Mouse (Mus musculus) thymus, adult 2 months (tissue): Measurements from ENCODE around the gene Nrxn2. TPM values are rescaled to one million over a fixed set of nuclear protein-coding genes. Genes with fewer than 3 reads are reported as not detected.

Experiments used
- DNase-seq: peaks from one replicate; pipeline ENCODE4 v3.0.0; 2021
- H3K27ac ChIP-seq: fragments of 200-500 bp; 2 replicates; pipeline ENCODE4 v1.5.1; 2012; ENCODE audit warnings: low read length, control low read depth; ENCODE audit not compliant: control insufficient read depth, insufficient read depth
- H3K27me3 ChIP-seq: fragments of 200-500 bp; 2 replicates; pipeline ENCODE4 v1.6.1; 2012; ENCODE audit warnings: mild to moderate bottlenecking, low read length, moderate library complexity, mixed read lengths; ENCODE audit not compliant: control insufficient read depth, insufficient read depth
- H3K36me3 ChIP-seq: fragments of 200-500 bp; 2 replicates; pipeline ENCODE4 v1.6.1; 2012; ENCODE audit warnings: mild to moderate bottlenecking, low read length, moderate library complexity; ENCODE audit not compliant: control insufficient read depth, insufficient read depth
- H3K4me1 ChIP-seq: fragments of 200-500 bp; replicated peaks from 2 replicates; pipeline ENCODE4 v1.6.1; 2012; ENCODE audit warnings: low read length; ENCODE audit not compliant: control insufficient read depth, insufficient read depth
- H3K4me3 ChIP-seq: fragments of 200-500 bp; 2 replicates; pipeline ENCODE4 v1.5.1; 2012; ENCODE audit warnings: mild to moderate bottlenecking, low read length, control low read depth, moderate library complexity; ENCODE audit not compliant: control insufficient read depth, insufficient read depth
- CTCF ChIP-seq: fragments of 200-500 bp; IDR thresholded peaks from 2 replicates; pipeline ENCODE4 v1.5.1; 2012; ENCODE audit warnings: mild to moderate bottlenecking, control low read depth, low read length, moderate library complexity, borderline replicate concordance; ENCODE audit not compliant: control insufficient read depth, poor library complexity, insufficient read depth; ENCODE audit errors: extremely low read depth
- POLR2A ChIP-seq: fragments of 200-500 bp; IDR thresholded peaks from 2 replicates; pipeline ENCODE4 v1.6.1; 2012; ENCODE audit warnings: mild to moderate bottlenecking, low read length, control low read depth, moderate library complexity; ENCODE audit not compliant: control insufficient read depth, poor library complexity, insufficient read depth; ENCODE audit errors: extremely low read depth
- WGBS: fragments of 180-500 bp; shearing (Covaris S2); methylation state at CpG from one replicate; pipeline ENCODE4 v1.1.7; 2018; 5-methylcytosine and 5-hydroxymethylcytosine counted together
- polyA plus RNA-seq: library from polyadenylated mRNA; depleted of rRNA; stranded (reverse); fragments of >200 nt; gene quantifications from 2 replicates; pipeline ENCODE4 v1.2.3, GENCODE M21; 2012

Gene Nrxn2
- polyA plus RNA-seq, 1 experiment, result 1.5 TPM

DNA sequence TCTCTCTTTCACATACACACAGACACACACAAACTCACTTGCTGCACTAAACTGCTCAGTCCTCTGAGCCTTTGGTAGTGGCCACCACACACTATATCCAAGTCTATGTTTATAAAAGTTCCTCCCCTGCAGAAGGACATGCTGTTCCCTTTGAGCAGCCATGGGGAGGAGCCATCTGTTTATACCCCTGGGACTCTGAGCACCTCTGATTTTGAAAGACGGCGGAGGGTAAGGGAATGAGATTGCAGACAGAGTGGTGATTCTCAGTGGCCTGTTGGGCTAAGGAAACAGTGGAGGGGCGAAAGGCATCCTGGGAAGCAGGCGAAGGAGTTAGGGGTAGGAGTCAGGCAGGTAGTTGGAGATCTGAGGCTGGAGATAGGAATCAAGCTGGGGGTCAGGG is 121.1 kb downstream of the Nrxn2 start:
- TF ChIP-seq CTCF, result no peak
- no peak for TF ChIP-seq POLR2A
- 97% methylated on average over 4 of the region's 4 CpGs for WGBS
- Histone ChIP-seq H3K36me3 (no peaks in the 10 kb centered on the region), H3K27ac (no peak overlapping the region), H3K4me3 (no peak overlapping the region), H3K27me3 (no peaks in the 10 kb centered on the region), H3K4me1 (no peaks in the 10 kb centered on the region)
- DNase-seq, result no peak

DNA sequence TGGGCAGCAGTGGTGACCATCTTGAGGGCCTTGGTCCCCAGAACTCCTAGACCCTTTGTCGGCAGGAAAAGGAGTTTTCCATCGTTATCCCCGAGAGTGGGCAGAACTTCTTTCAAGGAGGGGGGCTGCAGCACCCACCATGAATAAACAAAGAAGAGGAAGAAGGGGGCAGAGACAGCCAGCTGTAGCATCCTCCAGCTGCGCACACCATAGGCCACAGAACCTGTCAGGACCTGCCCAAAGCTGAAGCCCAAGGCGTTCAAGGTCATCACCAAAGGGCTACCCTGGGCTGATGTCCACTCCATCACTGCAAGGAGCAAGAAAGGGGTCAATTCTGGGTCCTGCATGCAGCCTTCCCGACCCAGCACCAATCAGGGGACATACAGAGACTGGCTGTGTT is 121.7 kb downstream of the Nrxn2 start:
- no peaks in the 10 kb centered on the region for H3K36me3 ChIP-seq
- DNase-seq, result no peak
- no peaks in the 10 kb centered on the region for H3K27me3 ChIP-seq
- no peak overlapping the region for H3K27ac ChIP-seq
- H3K4me3 ChIP-seq, result no peak overlapping the region
- WGBS, result 80% methylated on average over 6 of the region's 6 CpGs
- TF ChIP-seq CTCF (no peak), POLR2A (no peak)
- no peaks in the 10 kb centered on the region for H3K4me1 ChIP-seq

DNA sequence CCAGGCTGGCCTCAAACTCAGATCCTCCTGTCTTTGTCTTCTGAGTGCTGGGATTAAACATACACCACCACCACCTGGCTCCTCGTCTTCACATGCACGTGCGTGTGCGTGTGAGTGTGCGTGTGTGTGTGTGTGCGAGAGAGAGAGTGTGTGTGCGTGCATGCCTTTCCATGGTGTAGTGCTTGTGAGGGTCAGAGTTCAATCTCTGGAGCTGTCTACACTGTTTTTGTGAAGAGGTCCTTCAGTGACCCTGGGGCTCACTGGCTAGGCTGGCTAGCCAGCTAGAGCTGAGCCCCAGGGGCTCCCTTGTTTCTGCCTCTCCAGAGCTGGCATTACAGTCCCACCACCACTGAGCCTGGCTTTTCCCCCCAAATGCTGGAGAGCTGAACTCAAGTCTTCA is 123.0 kb downstream of the Nrxn2 start:
- Histone ChIP-seq H3K27me3 (no peaks in the 10 kb centered on the region), H3K4me3 (no peak overlapping the region), H3K4me1 (no peaks in the 10 kb centered on the region), H3K27ac (no peak overlapping the region), H3K36me3 (no peaks in the 10 kb centered on the region)
- no peak for DNase-seq
- TF ChIP-seq CTCF (no peak), POLR2A (no peak)
- WGBS, result 85% methylated on average over 7 of the region's 7 CpGs

DNA sequence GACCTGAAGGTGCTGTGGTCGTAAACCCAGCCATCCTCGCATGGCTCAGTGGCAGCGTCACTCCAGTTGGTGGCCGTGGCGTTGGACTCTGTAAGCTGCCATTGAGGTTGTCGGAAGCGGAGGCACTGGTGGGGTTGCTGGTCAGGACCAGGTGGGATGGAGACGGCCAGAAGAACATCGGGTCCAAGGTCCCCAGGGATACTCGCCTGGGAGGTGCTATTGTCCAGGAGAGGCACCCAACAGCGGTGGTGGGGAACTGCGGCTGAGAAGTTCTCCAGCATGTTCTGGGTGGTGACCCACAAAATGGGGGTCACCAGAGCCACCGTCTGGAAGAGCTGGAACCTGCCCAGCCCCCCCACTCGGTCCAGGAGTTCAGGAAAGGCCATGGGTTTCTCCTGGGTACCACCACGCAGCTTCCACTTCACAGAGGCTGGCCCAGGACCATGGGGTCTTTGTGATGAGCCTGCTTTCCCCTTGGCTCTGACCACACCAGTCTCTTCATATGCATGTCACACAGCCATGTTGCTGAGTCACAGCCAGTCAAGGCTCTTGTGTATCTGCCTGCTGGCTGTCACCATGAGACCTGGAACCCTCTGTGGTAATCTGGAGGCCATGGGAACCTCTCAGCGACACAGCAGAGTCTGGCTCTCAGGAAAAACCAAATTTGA is 124.0 kb downstream of the Nrxn2 start, which contains the start of gene Slc22a12:
Slc22a12 (minus strand) TSS at position 666 of the 668 bp plus-strand sequence.
- H3K4me1 ChIP-seq, result no peaks in the 10 kb centered on the region

DNA sequence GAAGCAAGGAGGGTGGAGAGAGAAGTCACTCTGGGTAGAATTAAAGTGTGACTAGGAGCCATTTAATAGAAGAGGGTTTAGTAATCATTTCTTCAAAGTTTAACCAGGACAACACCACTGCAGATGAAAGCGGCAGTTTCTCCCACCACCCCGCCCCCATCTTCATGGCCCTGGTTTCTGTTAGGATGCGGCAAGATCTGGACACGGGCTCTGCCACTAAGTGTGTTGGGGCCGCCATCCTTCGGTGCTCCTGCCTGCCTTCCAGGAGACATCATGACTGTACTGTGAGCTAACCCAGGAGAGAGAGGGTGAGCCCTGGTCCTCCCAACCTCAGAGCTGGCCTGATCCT is 124.5 kb downstream of the Nrxn2 start:
- Histone ChIP-seq H3K27me3 (no peaks in the 10 kb centered on the region), H3K27ac (no peak overlapping the region), H3K4me1 (no peaks in the 10 kb centered on the region), H3K36me3 (no peaks in the 10 kb centered on the region), H3K4me3 (no peak overlapping the region)
- 95% methylated on average over 6 of the region's 6 CpGs for WGBS
- no peak for DNase-seq
- TF ChIP-seq CTCF (no peak), POLR2A (no peak)

More for the DNA sequence above, 124.0 kb downstream of the Nrxn2 start, which contains the start of gene Slc22a12:
- no peak for DNase-seq
- no peak within 1 kb of the TSS for H3K4me3 ChIP-seq
- no peaks in the 10 kb centered on the region for H3K27me3 ChIP-seq
- WGBS, result 89% methylated on average over 16 of the region's 16 CpGs
- no peak for TF ChIP-seq POLR2A
- no peak for TF ChIP-seq CTCF
- H3K36me3 ChIP-seq, result no peaks in the 10 kb centered on the region
- H3K27ac ChIP-seq, result no peak within 1 kb of the TSS

DNA sequence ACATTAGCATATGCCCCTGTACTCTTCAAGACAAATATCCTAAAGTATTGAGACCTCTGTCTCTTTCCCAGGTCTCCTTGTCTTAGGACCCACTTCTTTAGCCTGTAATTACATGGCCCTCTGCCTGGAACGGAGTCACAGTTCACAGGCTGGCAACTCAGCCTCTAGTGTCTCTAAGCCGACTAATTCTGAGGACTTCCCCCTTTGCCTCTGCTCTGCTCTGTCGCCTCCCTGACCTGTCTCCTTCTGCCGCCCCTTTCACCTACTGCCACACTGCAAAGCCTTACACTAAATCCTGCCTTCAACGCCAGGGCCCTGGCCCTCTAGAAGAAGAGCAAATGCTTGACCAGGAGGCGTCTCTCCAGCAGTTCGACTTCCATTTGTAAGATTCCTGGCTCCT is 125.0 kb downstream of the Nrxn2 start:
- H3K27me3 ChIP-seq, result no peaks in the 10 kb centered on the region
- 46% methylated on average over 7 of the region's 7 CpGs for WGBS
- no peaks in the 10 kb centered on the region for H3K4me1 ChIP-seq
- H3K4me3 ChIP-seq, result no peak overlapping the region
- no peak overlapping the region for H3K27ac ChIP-seq
- no peaks in the 10 kb centered on the region for H3K36me3 ChIP-seq
- no peak for TF ChIP-seq CTCF
- no peak for TF ChIP-seq POLR2A
- no peak for DNase-seq

DNA sequence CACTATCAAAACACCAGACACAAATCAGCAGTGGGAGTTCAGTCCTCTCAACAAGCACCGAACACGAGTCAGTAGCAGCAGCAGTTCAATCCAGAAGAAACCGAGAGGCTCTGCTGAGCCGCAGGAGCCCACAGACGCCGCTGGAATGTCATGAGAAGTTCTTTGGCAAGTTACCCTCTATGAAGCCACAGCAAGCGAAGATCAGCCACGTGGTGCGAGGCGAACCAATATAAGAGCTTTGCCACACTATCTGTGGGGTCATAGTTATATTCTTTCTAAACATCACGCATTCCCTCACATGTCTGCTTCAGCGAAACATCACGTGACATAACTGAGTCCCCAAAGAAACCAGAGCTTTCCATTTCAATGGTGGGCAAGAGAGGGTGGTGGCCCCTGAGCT is 126.2 kb downstream of the Nrxn2 start:
- WGBS, result 98% methylated on average over 13 of the region's 13 CpGs

More for the DNA sequence above, 126.2 kb downstream of the Nrxn2 start:
- Histone ChIP-seq H3K4me3 (no peak overlapping the region), H3K27ac (no peak overlapping the region), H3K27me3 (no peaks in the 10 kb centered on the region), H3K4me1 (no peaks in the 10 kb centered on the region), H3K36me3 (no peaks in the 10 kb centered on the region)
- no peak for DNase-seq
- no peak for TF ChIP-seq POLR2A
- no peak for TF ChIP-seq CTCF
